Mouse (Mus musculus) liver, adult 2 months (tissue): Measurements from ENCODE around the gene Dnah8.

Experiments
- CTCF ChIP-seq: fragments of 200-500 bp; IDR thresholded peaks from 2 replicates; pipeline ENCODE4 v1.5.1; 2011; ENCODE audit warnings: low read depth, low read length, control low read depth
- POLR2A ChIP-seq: fragments of 200-500 bp; IDR thresholded peaks from 2 replicates; pipeline ENCODE4 v1.6.1; 2011; ENCODE audit warnings: low read length, control low read depth; ENCODE audit not compliant: insufficient read depth; ENCODE audit errors: extremely low read depth

- TF ChIP-seq CTCF (peak; percentile 30; the same call in 1 of the 2 replicates), POLR2A (no peak)
Observed at GRCm38 (mm10) chr17:30590417-30591198, 33.5 kb upstream of the Dnah8 start.
